Mouse (Mus musculus) thymus, adult 2 months (tissue): ENCODE measurements at regions not wholly inside any gene's neighbourhood (a gene's known extent, or its start where the extent isn't known, plus 50 kb on each side); places are given as distances from the start of the nearest gene placed in this dataset.

Experiments used
- CTCF ChIP-seq: fragments of 200-500 bp; IDR thresholded peaks from 2 replicates; pipeline ENCODE4 v1.5.1; 2012; ENCODE audit warnings: mild to moderate bottlenecking, control low read depth, low read length, moderate library complexity, borderline replicate concordance; ENCODE audit not compliant: control insufficient read depth, poor library complexity, insufficient read depth; ENCODE audit errors: extremely low read depth
- POLR2A ChIP-seq: fragments of 200-500 bp; IDR thresholded peaks from 2 replicates; pipeline ENCODE4 v1.6.1; 2012; ENCODE audit warnings: mild to moderate bottlenecking, low read length, control low read depth, moderate library complexity; ENCODE audit not compliant: control insufficient read depth, poor library complexity, insufficient read depth; ENCODE audit errors: extremely low read depth

DNA sequence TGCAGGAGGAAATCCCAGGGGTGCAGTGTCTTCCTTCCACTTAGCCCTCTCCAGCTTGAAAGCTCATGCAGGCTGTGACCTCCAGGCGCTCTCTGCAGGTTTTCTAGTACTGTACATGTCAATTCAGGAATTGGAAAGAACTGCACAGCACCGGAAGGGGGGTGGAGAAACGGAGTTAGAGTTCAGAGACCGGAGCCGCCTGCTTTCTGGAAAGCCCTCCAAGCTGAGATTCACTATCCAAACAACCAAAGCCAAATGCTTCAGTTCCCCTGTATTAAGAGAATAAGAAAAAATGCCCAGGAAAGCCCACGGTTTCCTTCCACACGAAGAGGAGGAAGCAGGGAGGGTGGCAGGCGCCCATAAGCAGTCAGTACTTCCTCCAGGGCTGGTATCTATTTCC lies 178.8 kb upstream of the Bmp4 start:
- TF ChIP-seq CTCF (no peak), POLR2A (no peak)
